Comparison of ENCODE assay signal across 10 mouse cellular contexts in genomic region chr2:77343736-77344440, GRCm38 (mm10).
DNase-seq lines count a peak whose midpoint lies in the region; TF ChIP-seq lines count a peak whose summit lies in the region.
"Had no signal": no experiment of that assay in that cellular context is flagged by ENCODE, and none has a peak within 500 bp of the region (broad histone marks: within the 10 kb centered on the region; RNA-seq: fewer than 3 reads in every experiment).

No protein-coding gene starts in this region.

- TF ChIP-seq POLR2A in cerebellum, adult 2 months (IDR thresholded peaks at IDR 0.05; ENCODE audit: borderline replicate concordance, insufficient read depth, low read length): no peak

- WGBS in cerebellum, adult 2 months: 94% methylated on average over 16 of the region's 16 CpGs

- peak; percentile 19 to 29 for DNase-seq in cerebellum, postnatal 10 days
- DNase-seq in cerebellum, adult 2 months: no peak
- DNase-seq in layer of hippocampus, adult 2 months (ENCODE audit: low spot score in 2 of 2): no peak
- DNase-seq in layer of hippocampus, adult 9-10 months (ENCODE audit: low spot score): no peak
- peak; percentile 9 for DNase-seq in induced T-regulatory cell, adult 2 months (ENCODE audit: low read depth)
- DNase-seq in T-cell, adult 2 months (ENCODE audit: low spot score): no peak
- DNase-seq in urinary bladder, adult 18-20 months (ENCODE audit: low spot score in 2 of 2): no peak

- H3K36me3 ChIP-seq in E14TG2a.4 (ENCODE audit: insufficient read depth, low read length): no peaks in the 10 kb centered on the region
- H3K36me3 ChIP-seq: embryonic facial prominence, embryonic 12.5 days had no signal

- TF ChIP-seq CTCF in cerebellum, adult 2 months (IDR thresholded peaks at IDR 0.05; ENCODE audit: borderline replicate concordance, insufficient read depth, low read depth, low read length): no peak
- peak; percentile 70 for TF ChIP-seq CTCF in layer of hippocampus, adult 2 months (conservative IDR thresholded peaks at IDR 0.05)
- TF ChIP-seq CTCF in E14TG2a.4 (conservative IDR thresholded peaks at IDR 0.05; ENCODE audit: low read length): peak; percentile 93

- no peak overlapping the region for H3K27ac ChIP-seq in cerebellum, adult 2 months (ENCODE audit: insufficient read depth, low read length)
- H3K27ac ChIP-seq in layer of hippocampus, adult 2 months: no peak overlapping the region
- H3K27ac ChIP-seq: embryonic facial prominence, embryonic 12.5 days had no signal

- H3K9me3 ChIP-seq in E14TG2a.4 (ENCODE audit: low read length): peaks cover 6% of the 10 kb centered on the region; the same call in 1 of the 2 replicates
- H3K9me3 ChIP-seq: embryonic facial prominence, embryonic 12.5 days had no signal

- no peaks in the 10 kb centered on the region for H3K4me1 ChIP-seq in cerebellum, adult 2 months (ENCODE audit: control insufficient read depth, insufficient read depth, low read length)
- peaks cover 35% of the 10 kb centered on the region for H3K4me1 ChIP-seq in E14TG2a.4 (replicated peaks; ENCODE audit: low read depth, low read length)
- H3K4me1 ChIP-seq: embryonic facial prominence, embryonic 12.5 days had no signal

- no peaks in the 10 kb centered on the region for H3K27me3 ChIP-seq in cerebellum, adult 2 months (ENCODE audit: control insufficient read depth, insufficient read depth, low read length)
- no peaks in the 10 kb centered on the region; the same call in 1 of the 2 replicates for H3K27me3 ChIP-seq in E14TG2a.4 (ENCODE audit: insufficient read depth, low read length)
- H3K27me3 ChIP-seq: embryonic facial prominence, embryonic 12.5 days; megakaryocyte, embryonic 14.5 days had no signal

- no peak overlapping the region for H3K4me3 ChIP-seq in cerebellum, adult 2 months (replicated peaks; ENCODE audit: insufficient read depth, low read depth, low read length)
- no peak overlapping the region for H3K4me3 ChIP-seq in layer of hippocampus, adult 2 months
- H3K4me3 ChIP-seq in E14TG2a.4 (replicated peaks; ENCODE audit: low read length): peak overlapping the region; percentile 52
- H3K4me3 ChIP-seq: embryonic facial prominence, embryonic 12.5 days; megakaryocyte, embryonic 14.5 days had no signal

Comparison
In these comparisons a context has a peak if more than half of its experiments do, and no peak if none do; other contexts are left out.
1. DNase-seq: peak in cerebellum, postnatal 10 days (2 of 2) and induced T-regulatory cell, adult 2 months (single experiment); none in cerebellum, adult 2 months (0 of 2), layer of hippocampus, adult 2 months (0 of 2), layer of hippocampus, adult 9-10 months (single experiment), T-cell, adult 2 months (single experiment) and urinary bladder, adult 18-20 months (0 of 2).